Mouse (Mus musculus) liver, embryonic 16.5 days (tissue): ENCODE data around the gene Il11ra2. TPM values are rescaled to one million over a fixed set of nuclear protein-coding genes. Genes with fewer than 3 reads are reported as not detected.

Experiments
- polyA plus RNA-seq: library from polyadenylated mRNA; unstranded; fragments of >200 nt; fragmentation: Nextera tagmentation; extraction: Ambion mirVana; gene quantifications from 2 replicates; pipeline ENCODE4 v1.2.1, GENCODE M21; 2015

Il11ra2 gene
- polyA plus RNA-seq, 1 experiment from 2014 or later, result not detected

Other genes starting within 250 kb of the Il11ra2 start
- not detected in 2 replicates for gene Gm21586, start 222.5 kb downstream of the Il11ra2 start, polyA plus RNA-seq
- not detected in 2 replicates for gene Gm2163, start 195.1 kb downstream of the Il11ra2 start, polyA plus RNA-seq
- not detected in 2 replicates for gene Fam205a2, start 133.7 kb downstream of the Il11ra2 start, polyA plus RNA-seq
- not detected in 2 replicates for gene Gm10591, start 49.7 kb downstream of the Il11ra2 start, polyA plus RNA-seq
- not detected in 2 replicates for gene Gm2564, start 32.2 kb downstream of the Il11ra2 start, polyA plus RNA-seq
- gene Ccl27b, start 6.6 kb downstream of the Il11ra2 start, polyA plus RNA-seq, result not detected in 2 replicates
- not detected in 2 replicates for gene 4930578G10Rik, start 73.7 kb upstream of the Il11ra2 start, polyA plus RNA-seq
- not detected in 2 replicates for gene Ccl19, start 94.7 kb upstream of the Il11ra2 start, polyA plus RNA-seq
- 0.77 and 0.85 TPM in 2 replicates for gene Ccl21a, start 112.1 kb upstream of the Il11ra2 start, polyA plus RNA-seq
- gene Fam205a1, start 192.0 kb upstream of the Il11ra2 start, polyA plus RNA-seq, result 0.11 and 0.12 TPM in 2 replicates
- gene Gm12394, start 194.9 kb upstream of the Il11ra2 start, polyA plus RNA-seq, result not detected in 2 replicates
- 0.27 and 0.32 TPM in 2 replicates for gene Fam205c, start 212.3 kb upstream of the Il11ra2 start, polyA plus RNA-seq